In the genomic region with DNA sequence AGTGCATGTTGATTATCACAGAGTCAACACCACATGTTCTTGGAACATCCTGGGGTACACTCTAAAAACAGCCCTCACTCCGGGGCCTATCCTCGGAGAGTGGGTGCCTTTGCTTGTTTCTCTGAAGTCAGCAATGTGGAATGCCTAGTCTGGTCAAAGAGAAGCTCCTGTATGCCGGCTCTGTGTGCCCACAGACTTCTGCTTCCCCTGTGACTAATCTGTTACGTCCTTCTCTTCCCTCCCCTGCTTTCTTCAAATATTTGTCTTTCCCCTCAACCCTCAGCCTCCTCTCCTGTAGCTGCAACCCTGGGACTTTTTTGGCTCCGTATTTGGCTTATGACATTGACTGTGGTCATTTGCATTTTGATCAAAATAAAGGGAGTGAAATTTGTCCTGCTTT, we compare ENCODE assay signal across 9 mouse cellular contexts.
DNase-seq lines count a peak whose midpoint lies in the region; ATAC-seq and TF ChIP-seq lines count a peak whose summit lies in the region.
"Had no signal": no experiment of that assay in that cellular context is flagged by ENCODE, and none has a peak within 500 bp of the region (broad histone marks: within the 10 kb centered on the region; RNA-seq: fewer than 3 reads in every experiment).

No protein-coding gene starts in this region.

- H3K4me3 ChIP-seq in left cerebral cortex, adult 2 months = no peak overlapping the region
- H3K4me3 ChIP-seq in heart, embryonic 14.5 days (ENCODE audit: control insufficient read depth in 1 of 2, insufficient read depth in 1 of 2, low read depth in 1 of 2, low read length in 2 of 2) = no peak overlapping the region
- H3K4me3 ChIP-seq: limb, embryonic 12.5 days had no signal

- no peak overlapping the region for H3K9ac ChIP-seq in heart, embryonic 14.5 days (ENCODE audit: low read length)
- H3K9ac ChIP-seq: limb, embryonic 12.5 days had no signal

- H3K27ac ChIP-seq in left cerebral cortex, adult 2 months = peak overlapping the region; percentile 66
- H3K27ac ChIP-seq in heart, embryonic 14.5 days (replicated peaks in 1 of 2; ENCODE audit: control insufficient read depth in 1 of 2, insufficient read depth in 1 of 2, low read depth in 2 of 2, low read length in 2 of 2) = peak overlapping the region; percentile 54 to 67
- H3K27ac ChIP-seq: limb, embryonic 12.5 days had no signal

- peak in 1 of 2 experiments; percentile 29 for DNase-seq in left cerebral cortex, adult 2 months (ENCODE audit: extremely low spot score in 1 of 2, low spot score in 2 of 2)
- no peak for DNase-seq in left cerebral cortex, adult 11 months (ENCODE audit: low spot score)
- peak; percentile 13 to 22 for DNase-seq in adrenal gland, postnatal 36 days
- peak; percentile 32 for DNase-seq in lung, postnatal 14 days
- DNase-seq in c-Kit-positive CD71-positive TER-119-positive erythroid progenitor cells, embryonic 14.5 days (ENCODE audit: low spot score) = no peak
- DNase-seq in kidney, adult 8-10 months = no peak
- no peak for DNase-seq in T-cell, adult 2 months (ENCODE audit: low spot score)

- no peaks in the 10 kb centered on the region for H3K27me3 ChIP-seq in heart, embryonic 14.5 days (ENCODE audit: control insufficient read depth, insufficient read depth, low read length)
- H3K27me3 ChIP-seq: limb, embryonic 12.5 days had no signal

- H3K36me3 ChIP-seq in heart, embryonic 14.5 days (ENCODE audit: control insufficient read depth, insufficient read depth, low read length) = no peaks in the 10 kb centered on the region

- no peak for ATAC-seq in heart, embryonic 14.5 days (ENCODE audit: insufficient number of reproducible peaks, insufficient read depth, low FRiP score, low read depth)

- H3K4me1 ChIP-seq in heart, embryonic 14.5 days (ENCODE audit: control insufficient read depth in 2 of 2, insufficient read depth in 2 of 2, low read length in 2 of 2) = peaks cover 19 to 37% of the 10 kb centered on the region in 2 experiments

- intact Hi-C loops in left cerebral cortex, adult 2 months (cut with DNase I) = loop anchor here (2.0 to 5.0 kb wide), 2 partner anchors 45 to 97 kb away; partner anchors contain the start of gene Ano6

- H3K9me3 ChIP-seq in heart, embryonic 14.5 days (ENCODE audit: control insufficient read depth, low read length) = 0 out of 2 replicates have a peak, but pooled peaks cover 2% of the 10 kb centered on the region

- 13% methylated on average over 5 of the region's 5 CpGs for WGBS in heart, embryonic 14.5 days

- H3K4me2 ChIP-seq in heart, embryonic 14.5 days (ENCODE audit: low read length) = no peak overlapping the region
- H3K4me2 ChIP-seq: limb, embryonic 12.5 days had no signal

- no peak for TF ChIP-seq CTCF in left cerebral cortex, adult 2 months (IDR thresholded peaks at IDR 0.05)

Comparison
In these comparisons a context has a peak if more than half of its experiments do, and no peak if none do; other contexts are left out.
1. DNase-seq: peak in adrenal gland, postnatal 36 days (2 of 2) and lung, postnatal 14 days (single experiment); none in left cerebral cortex, adult 11 months (single experiment), c-Kit-positive CD71-positive TER-119-positive erythroid progenitor cells, embryonic 14.5 days (single experiment), kidney, adult 8-10 months (0 of 2) and T-cell, adult 2 months (single experiment).